Mouse (Mus musculus): ENCODE measurements around the gene Taf9. TPM values are rescaled to one million over a fixed set of nuclear protein-coding genes. Genes with fewer than 3 reads are reported as not detected.

The Taf9 gene
- total RNA-seq, 1 experiment from 2014 or later, result 14.5 TPM

- DNase-seq, result peak; percentile 63
Measured at GRCm38 (mm10) chr13:100669291-100670022, 18.1 kb downstream of the Taf9 start, which contains the start of gene Ccdc125. Ccdc125 (plus strand) TSS chr13:100669717.

DNA sequence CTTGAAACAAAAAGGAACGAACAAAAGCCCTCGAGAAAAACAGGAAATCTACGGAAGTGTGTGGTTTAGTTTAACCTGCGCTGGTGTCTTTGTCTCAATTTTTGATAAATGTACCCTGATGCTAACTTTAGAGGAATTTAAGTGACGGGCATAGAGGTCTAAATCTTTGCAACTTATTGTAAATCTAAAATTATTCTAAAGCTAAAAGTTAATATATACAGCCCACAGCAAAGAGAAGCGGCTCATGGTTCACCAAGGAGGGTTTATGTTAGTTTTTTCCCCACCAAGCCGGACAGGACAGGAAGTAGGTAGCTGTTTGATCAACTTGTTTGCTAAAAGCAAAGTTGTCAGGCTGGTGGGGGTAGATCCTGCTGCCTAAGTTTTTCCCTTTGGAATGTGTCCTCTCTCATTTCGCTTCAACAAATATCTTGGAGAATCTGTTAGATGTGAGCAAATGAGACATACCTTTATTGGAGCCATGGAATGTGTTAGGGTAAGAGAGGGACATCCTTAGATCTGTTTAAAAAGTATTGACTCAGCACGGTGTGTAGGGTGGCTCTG is 18.9 kb downstream of the Taf9 start:
- no peak for DNase-seq

GRCm38 (mm10) chr13:100675936-100676635 is 24.7 kb downstream of the Taf9 start:
- peak; percentile 50 for DNase-seq

DNA sequence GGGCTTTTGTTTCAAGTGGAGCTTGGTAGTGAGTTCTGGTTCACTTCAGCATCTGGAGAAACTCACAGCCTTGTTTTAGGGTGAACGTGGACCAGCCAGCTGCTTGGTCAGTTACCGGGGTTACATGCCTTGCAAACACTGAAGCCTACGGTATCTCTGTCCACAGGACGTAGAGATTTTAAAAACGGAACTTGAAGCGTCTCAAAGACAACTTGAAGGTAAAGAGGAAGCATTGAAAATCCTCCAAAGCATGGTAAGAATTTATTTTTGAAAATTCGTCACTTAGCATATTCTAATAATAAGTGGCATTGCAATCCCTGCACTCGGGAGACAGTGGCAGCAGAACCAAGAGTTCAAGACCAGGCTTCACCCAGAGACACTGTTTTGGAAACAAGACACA is 30.2 kb downstream of the Taf9 start:
- DNase-seq, result no peak

GRCm38 (mm10) chr13:100682837-100683236 is 31.5 kb downstream of the Taf9 start:
- no peak for DNase-seq

DNA sequence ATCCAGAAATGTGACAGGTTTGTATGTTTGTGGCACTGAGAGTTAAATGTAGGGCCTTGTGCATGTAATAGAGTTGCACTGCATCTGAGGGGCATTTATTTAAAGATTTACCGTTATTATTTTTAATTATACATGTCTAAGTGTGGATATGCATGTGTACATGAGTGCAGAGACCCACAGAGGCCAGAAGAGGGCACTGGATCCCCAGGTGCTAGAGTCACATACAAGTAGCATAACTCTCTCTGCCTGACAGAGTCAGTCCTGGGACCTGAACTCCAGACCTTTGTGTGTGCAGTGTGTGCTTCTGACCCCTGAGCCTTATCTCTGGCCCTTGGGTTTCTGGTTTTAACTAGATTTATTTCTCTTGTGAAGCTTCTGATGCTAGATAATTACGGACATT is 33.0 kb downstream of the Taf9 start:
- no peak for DNase-seq

DNA sequence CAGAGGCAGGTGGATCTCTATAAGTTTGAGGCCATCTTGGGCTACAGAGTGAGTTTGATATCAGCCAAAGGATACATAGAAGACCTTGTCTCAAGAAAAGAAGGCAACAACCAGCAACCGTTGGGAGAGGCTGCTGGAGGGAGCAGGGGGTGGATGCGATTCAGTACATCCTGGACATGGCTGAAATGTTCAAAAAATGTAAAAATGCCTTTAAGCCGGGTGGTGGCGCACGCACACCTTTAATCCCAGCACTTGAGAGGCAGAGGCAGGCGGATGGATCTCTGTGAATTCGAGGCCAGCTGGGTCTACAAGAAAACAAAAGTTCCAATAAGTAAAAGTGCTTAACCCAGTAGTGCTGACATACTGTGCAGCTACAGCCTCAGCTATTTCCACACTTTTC is 36.1 kb downstream of the Taf9 start:
- DNase-seq, result no peak

- no peak for DNase-seq
Measured at GRCm38 (mm10) chr13:100697541-100697940, 46.2 kb downstream of the Taf9 start.

DNA sequence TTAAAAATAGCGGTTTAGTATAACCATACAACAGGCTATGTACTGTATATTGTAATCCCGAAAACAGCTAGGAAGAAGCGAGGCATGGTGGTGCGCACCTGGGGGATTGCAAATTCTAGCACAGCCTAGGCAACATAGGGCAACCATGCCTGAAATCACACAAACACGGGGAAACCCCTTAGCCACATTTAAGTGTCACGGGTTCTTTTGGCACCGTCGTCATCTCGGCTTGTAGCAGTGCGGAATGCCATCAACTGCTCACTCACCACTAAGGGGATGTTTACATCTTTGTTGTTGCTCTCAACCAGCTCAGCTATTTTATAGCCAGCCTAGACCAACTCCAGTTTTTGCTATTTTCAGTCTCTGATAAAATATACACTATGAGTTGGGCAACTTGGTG is 47.5 kb downstream of the Taf9 start:
- DNase-seq, result no peak

DNA sequence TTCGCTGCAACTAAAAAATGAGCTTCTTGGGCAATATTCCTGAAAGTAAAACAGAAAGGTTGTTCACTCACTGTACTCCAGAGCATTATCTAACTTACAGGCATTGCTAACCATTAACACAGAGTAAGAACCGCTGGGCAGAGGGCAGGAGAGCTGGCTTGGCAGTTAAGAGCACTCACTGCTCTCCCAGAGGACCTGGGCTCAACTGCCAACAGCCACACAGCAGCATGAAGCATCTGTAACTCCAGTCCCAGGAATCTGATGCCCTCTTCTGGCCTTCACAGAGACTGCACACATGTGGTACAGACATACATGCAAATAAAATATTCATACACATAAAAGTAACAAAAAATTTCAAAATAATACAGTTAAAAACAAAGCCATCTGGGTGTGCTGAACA is 52.1 kb downstream of the Taf9 start:
- DNase-seq, result peak; percentile 49

Other genes with a start within 250 kb of the Taf9 start
- 0.07 and 0.26 TPM in 2 replicates for gene Naip1, start 198.7 kb upstream of the Taf9 start, total RNA-seq (2021)
- 29.1 and 31.8 TPM in 2 replicates for gene Gtf2h2, start 159.0 kb upstream of the Taf9 start, total RNA-seq (2021)
- 4.4 and 6.7 TPM in 2 replicates for gene Ocln, start 98.9 kb upstream of the Taf9 start, total RNA-seq (2021)
- 0.89 and 1.0 TPM in 2 replicates for gene Marveld2, start 34.6 kb upstream of the Taf9 start, total RNA-seq (2021)
- 73.1 and 80.9 TPM in 2 replicates for gene Ak6, start 600 bp upstream of the Taf9 start, total RNA-seq (2021)
- gene Rad17, start 528 bp upstream of the Taf9 start, total RNA-seq (2021), result 20.8 and 22.0 TPM in 2 replicates
- gene Ccdc125, start 18.1 kb downstream of the Taf9 start, total RNA-seq (2021), result 2.1 and 3.0 TPM in 2 replicates
- 40.9 and 42.0 TPM in 2 replicates for gene Cdk7, start 79.4 kb downstream of the Taf9 start, total RNA-seq (2021)
- gene Mrps36, start 93.1 kb downstream of the Taf9 start, total RNA-seq (2021), result 265 and 269 TPM in 2 replicates
- gene Cenph, start 124.3 kb downstream of the Taf9 start, total RNA-seq (2021), result 3.0 and 3.6 TPM in 2 replicates
- gene Ccnb1, start 135.0 kb downstream of the Taf9 start, total RNA-seq (2021), result 18.7 and 22.8 TPM in 2 replicates
- 45.4 and 48.1 TPM in 2 replicates for gene Slc30a5, start 181.8 kb downstream of the Taf9 start, total RNA-seq (2021)

Measured in adrenal gland, postnatal 14 days (tissue).